Mouse (Mus musculus): ENCODE data around the gene Llph.

The Llph gene

GRCm38 (mm10) chr10:120273335-120273734 lies 46.5 kb downstream of the Llph start:
- DNase-seq (ENCODE audit: low read depth, low spot score), result no peak

- DNase-seq (ENCODE audit: low read depth, low spot score), result no peak
Measured at GRCm38 (mm10) chr10:120279482-120280128, 52.7 kb downstream of the Llph start.

- DNase-seq (ENCODE audit: low read depth, low spot score), result no peak
Measured at GRCm38 (mm10) chr10:120280375-120280774, 53.5 kb downstream of the Llph start.

- no peak for DNase-seq (ENCODE audit: low read depth, low spot score)
Measured at GRCm38 (mm10) chr10:120281700-120282099, 54.8 kb downstream of the Llph start.

Measured in embryo, embryonic 11.5 days (tissue).